Mouse (Mus musculus) effector memory CD4-positive, alpha-beta T cell, adult 7 months (primary cell): ENCODE measurements around the gene Rpl10-ps3. TPM values are rescaled to one million over a fixed set of nuclear protein-coding genes. Genes with fewer than 3 reads are reported as not detected.

Experiments used
- polyA plus RNA-seq: library from polyadenylated mRNA; unstranded; fragments of 100-300 nt; shearing (Covaris generic); gene quantifications from one replicate; pipeline ENCODE4 v1.2.1, GENCODE M21; 2017

Gene Rpl10-ps3
- 665 TPM for polyA plus RNA-seq

DNA sequence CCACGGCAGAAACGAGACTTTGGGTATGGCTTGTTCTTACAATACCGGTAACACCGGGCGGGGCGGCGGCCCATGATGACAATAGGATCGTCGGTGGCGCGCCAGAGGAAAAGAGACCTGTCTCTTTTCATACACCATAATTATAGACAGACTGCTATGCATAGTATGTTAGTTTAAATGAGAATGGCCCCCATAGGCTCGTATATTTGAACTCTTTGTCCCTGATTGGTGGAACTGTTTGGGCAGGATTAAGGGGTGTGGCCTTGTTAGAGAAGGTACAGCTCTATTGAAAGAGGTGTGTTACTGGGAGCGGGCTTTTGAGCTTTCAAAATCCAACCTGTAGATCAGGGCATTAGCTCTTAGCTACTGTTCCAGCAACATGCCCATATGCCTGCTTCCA, at the start of gene Rpl10-ps3:
Gene Rpl10-ps3 (minus strand): TSS at position 101 of the 400 bp plus-strand sequence.

Other genes with a start within 250 kb of the Rpl10-ps3 start
- not detected for gene Plet1, start 149.6 kb upstream of the Rpl10-ps3 start, polyA plus RNA-seq
- 42.5 TPM for gene Pts, start 183.8 kb upstream of the Rpl10-ps3 start, polyA plus RNA-seq
- 3.3 TPM for gene Il18, start 209.9 kb upstream of the Rpl10-ps3 start, polyA plus RNA-seq
- 0.18 TPM for gene Bco2, start 210.2 kb upstream of the Rpl10-ps3 start, polyA plus RNA-seq
- not detected for gene Tex12, start 216.4 kb upstream of the Rpl10-ps3 start, polyA plus RNA-seq